Mouse (Mus musculus): ENCODE results near the gene Kctd7.

GRCm38 (mm10) chr5:130141138-130141537, 3.5 kb upstream of the Kctd7 start:
- TF ChIP-seq CTCF (IDR thresholded peaks at IDR 0.05; ENCODE audit: control insufficient read depth, insufficient read depth, low read length) (no peak), POLR2A (IDR thresholded peaks at IDR 0.05; ENCODE audit: borderline replicate concordance, control insufficient read depth, low read depth, low read length) (no peak)
